Comparison of ENCODE assay signal across 9 mouse cellular contexts in the genomic region with DNA sequence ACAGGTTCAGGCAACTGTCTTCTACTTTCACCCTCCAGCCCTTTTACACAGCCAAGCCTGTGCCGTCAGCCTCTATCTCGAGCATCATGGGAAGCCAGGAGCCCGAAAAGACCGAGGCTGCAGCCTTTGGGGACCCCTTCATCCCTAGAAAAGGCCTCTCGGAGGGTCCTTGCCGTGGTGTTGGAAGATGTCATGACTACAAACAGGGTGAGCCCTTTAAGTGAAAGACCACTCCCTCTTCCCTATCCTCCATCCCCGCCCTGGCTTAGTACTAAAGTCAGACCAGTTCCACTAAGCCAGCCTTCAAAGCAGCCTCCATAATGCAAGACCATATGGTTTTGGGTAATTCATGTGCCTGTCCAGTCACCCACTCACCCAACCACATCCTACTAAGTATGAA. TPM values are rescaled to one million over a fixed set of nuclear protein-coding genes. Genes with fewer than 3 reads are reported as not detected.
DNase-seq lines count a peak whose midpoint lies in the region; ATAC-seq and TF ChIP-seq lines count a peak whose summit lies in the region.
"Had no signal": no experiment of that assay in that cellular context is flagged by ENCODE, and none has a peak within 500 bp of the region (broad histone marks: within the 10 kb centered on the region; RNA-seq: fewer than 3 reads in every experiment).

No protein-coding gene starts in this region.

- H3K9ac ChIP-seq in heart, embryonic 12.5 days, result peak overlapping the region; percentile 86
- peak overlapping the region; percentile 95 for H3K9ac ChIP-seq in liver, embryonic 12.5 days

- H3K27ac ChIP-seq in heart, embryonic 12.5 days (ENCODE audit: poor library complexity, severe bottlenecking), result peak overlapping the region; percentile 97
- H3K27ac ChIP-seq in liver, embryonic 12.5 days, result peak overlapping the region; percentile 99

- H3K4me3 ChIP-seq in heart, embryonic 12.5 days, result peak overlapping the region; percentile 73
- peak overlapping the region; percentile 95 for H3K4me3 ChIP-seq in E14TG2a.4 (replicated peaks; ENCODE audit: low read length)
- peak overlapping the region; percentile 93 for H3K4me3 ChIP-seq in erythroblast, embryonic 14.5 days (replicated peaks)
- H3K4me3 ChIP-seq in liver, embryonic 12.5 days, result peak overlapping the region; percentile 90

- no peaks in the 10 kb centered on the region for H3K9me3 ChIP-seq in heart, embryonic 12.5 days (replicated peaks)
- H3K9me3 ChIP-seq in E14TG2a.4 (ENCODE audit: low read length), result peaks cover 34% of the 10 kb centered on the region
- peaks cover 6% of the 10 kb centered on the region for H3K9me3 ChIP-seq in erythroblast, embryonic 14.5 days (ENCODE audit: control insufficient read depth, low read length)
- 0 out of 2 replicates have a peak, but pooled peaks cover 5% of the 10 kb centered on the region for H3K9me3 ChIP-seq in liver, embryonic 12.5 days (replicated peaks)

- H3K4me2 ChIP-seq in heart, embryonic 12.5 days, result peak overlapping the region; percentile 90
- H3K4me2 ChIP-seq in liver, embryonic 12.5 days, result peak overlapping the region; percentile 92

- no peak for TF ChIP-seq CTCF in E14TG2a.4 (conservative IDR thresholded peaks at IDR 0.05; ENCODE audit: low read length)

- peaks cover 10% of the 10 kb centered on the region for H3K4me1 ChIP-seq in heart, embryonic 12.5 days (replicated peaks)
- H3K4me1 ChIP-seq in E14TG2a.4 (replicated peaks; ENCODE audit: low read depth, low read length), result peaks cover 55% of the 10 kb centered on the region
- peaks cover 54% of the 10 kb centered on the region for H3K4me1 ChIP-seq in erythroblast, embryonic 14.5 days (ENCODE audit: control insufficient read depth)
- peaks cover 41% of the 10 kb centered on the region for H3K4me1 ChIP-seq in liver, embryonic 12.5 days

- no peaks in the 10 kb centered on the region for H3K27me3 ChIP-seq in heart, embryonic 12.5 days (replicated peaks)
- H3K27me3 ChIP-seq in E14TG2a.4 (ENCODE audit: insufficient read depth, low read length), result no peaks in the 10 kb centered on the region
- no peaks in the 10 kb centered on the region for H3K27me3 ChIP-seq in erythroblast, embryonic 14.5 days (ENCODE audit: control insufficient read depth)
- H3K27me3 ChIP-seq in liver, embryonic 12.5 days (replicated peaks), result no peaks in the 10 kb centered on the region
- H3K27me3 ChIP-seq: Patski had no signal

- peaks cover 50% of the 10 kb centered on the region for H3K36me3 ChIP-seq in heart, embryonic 12.5 days
- H3K36me3 ChIP-seq in E14TG2a.4 (ENCODE audit: insufficient read depth, low read length), result peaks cover 49% of the 10 kb centered on the region
- peaks cover 73% of the 10 kb centered on the region for H3K36me3 ChIP-seq in erythroblast, embryonic 14.5 days (ENCODE audit: control insufficient read depth)
- peaks cover 62% of the 10 kb centered on the region for H3K36me3 ChIP-seq in liver, embryonic 12.5 days

- 0 out of 2 replicates have a peak, but pooled peaks have one; percentile 2 for ATAC-seq in heart, embryonic 12.5 days (ENCODE audit: insufficient number of reproducible peaks, low FRiP score)
- no peak for ATAC-seq in liver, embryonic 12.5 days

- WGBS in heart, embryonic 12.5 days, result 2% methylated on average over 7 of the region's 7 CpGs
- 5% methylated on average over 7 of the region's 7 CpGs for WGBS in liver, embryonic 12.5 days (ENCODE audit: insufficient replicate concordance)

- DNase-seq in heart, adult 18-20 months, result no peak
- no peak for DNase-seq in urinary bladder, postnatal 4 days (ENCODE audit: low spot score in 2 of 2)
- no peak for DNase-seq in urinary bladder, postnatal 14 days (ENCODE audit: low spot score)
- DNase-seq in lung, postnatal 36 days, result no peak

RNA-seq across cellular contexts. Expression of a gene that starts 6.9 kb away (rescaled TPM):
- polyA plus RNA-seq in heart, embryonic 12.5 days (2016; fragmentation: Nextera tagmentation; extraction: Ambion mirVana), result 8.4 and 9.9 TPM in 2 replicates
- 10 to 100 TPM; 24.2 to 31.1 TPM for total RNA-seq in heart, adult 18-20 months (2021)
- 36.3 and 37.8 TPM in 2 replicates for polyA plus RNA-seq in erythroblast, embryonic 14.5 days (2012)
- polyA plus RNA-seq in liver, embryonic 12.5 days (2016; fragmentation: Nextera tagmentation; extraction: Ambion mirVana), result 6.9 and 8.1 TPM in 2 replicates

RNA-seq across cellular contexts. Expression of a gene that starts 12.6 kb away (rescaled TPM):
- 33.8 and 35.2 TPM in 2 replicates for polyA plus RNA-seq in heart, embryonic 12.5 days (2016; fragmentation: Nextera tagmentation; extraction: Ambion mirVana)
- total RNA-seq in heart, adult 18-20 months (2021), result 10 to 100 TPM; 21.1 to 22.2 TPM
- polyA plus RNA-seq in erythroblast, embryonic 14.5 days (2012), result 11.7 and 14.3 TPM in 2 replicates
- polyA plus RNA-seq in liver, embryonic 12.5 days (2016; fragmentation: Nextera tagmentation; extraction: Ambion mirVana), result 29.6 and 31.0 TPM in 2 replicates

RNA-seq across cellular contexts. Expression of a gene that starts 23.1 kb away (rescaled TPM):
- polyA plus RNA-seq in heart, embryonic 12.5 days (2016; fragmentation: Nextera tagmentation; extraction: Ambion mirVana), result 5.4 and 6.0 TPM in 2 replicates
- total RNA-seq in heart, adult 18-20 months (2021), result 1 to 10 TPM; 1.3 TPM
- 2.1 and 3.0 TPM in 2 replicates for polyA plus RNA-seq in erythroblast, embryonic 14.5 days (2012)
- 3.1 and 3.3 TPM in 2 replicates for polyA plus RNA-seq in liver, embryonic 12.5 days (2016; fragmentation: Nextera tagmentation; extraction: Ambion mirVana)

RNA-seq across cellular contexts. Expression of a gene that starts 39.7 kb away (rescaled TPM):
- 51.8 and 54.3 TPM in 2 replicates for polyA plus RNA-seq in heart, embryonic 12.5 days (2016; fragmentation: Nextera tagmentation; extraction: Ambion mirVana)
- 10 to 100 TPM; 47.1 to 56.4 TPM for total RNA-seq in heart, adult 18-20 months (2021)
- 1.0 and 1.5 TPM in 2 replicates for polyA plus RNA-seq in erythroblast, embryonic 14.5 days (2012)
- 38.2 and 38.8 TPM in 2 replicates for polyA plus RNA-seq in liver, embryonic 12.5 days (2016; fragmentation: Nextera tagmentation; extraction: Ambion mirVana)

RNA-seq across cellular contexts. Expression of a gene that starts 47.3 kb away (rescaled TPM):
- 8.5 and 9.1 TPM in 2 replicates for polyA plus RNA-seq in heart, embryonic 12.5 days (2016; fragmentation: Nextera tagmentation; extraction: Ambion mirVana)
- total RNA-seq in heart, adult 18-20 months (2021), result 10 to 100 TPM in 1 of 2 experiments, 1 to 10 TPM in 1; 9.7 to 11.4 TPM
- 7.0 and 7.8 TPM in 2 replicates for polyA plus RNA-seq in erythroblast, embryonic 14.5 days (2012)
- polyA plus RNA-seq in liver, embryonic 12.5 days (2016; fragmentation: Nextera tagmentation; extraction: Ambion mirVana), result 7.9 and 8.8 TPM in 2 replicates
